Mouse (Mus musculus): ENCODE results near the gene Dtymk.
"Not testable (repeated sequence)": the region's sequence is repeated elsewhere in the genome, so short reads cannot be mapped to it uniquely, and the experiment has no call there.

The Dtymk gene

DNA sequence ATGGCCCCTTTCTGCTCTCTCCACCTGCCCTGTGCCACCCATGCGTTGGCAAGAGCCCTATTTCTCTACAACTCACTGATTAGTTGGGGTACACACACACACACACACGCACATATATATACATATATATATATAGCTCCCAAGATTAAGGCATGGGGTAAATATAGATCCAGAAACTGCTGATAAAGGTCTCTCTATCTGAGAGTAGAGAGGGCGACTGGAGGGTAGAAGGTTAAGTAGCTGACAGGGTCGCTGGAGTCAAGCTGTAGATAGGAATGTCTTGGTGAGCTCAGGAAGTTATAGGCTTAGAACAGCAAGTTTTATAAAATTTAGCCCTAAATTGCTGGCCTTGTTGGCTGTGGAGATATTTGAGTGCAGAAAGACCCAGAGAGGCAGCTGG, 3.1 kb upstream of the Dtymk start:
- DNase-seq (ENCODE audit: low read depth, low spot score), result no peak

DNA sequence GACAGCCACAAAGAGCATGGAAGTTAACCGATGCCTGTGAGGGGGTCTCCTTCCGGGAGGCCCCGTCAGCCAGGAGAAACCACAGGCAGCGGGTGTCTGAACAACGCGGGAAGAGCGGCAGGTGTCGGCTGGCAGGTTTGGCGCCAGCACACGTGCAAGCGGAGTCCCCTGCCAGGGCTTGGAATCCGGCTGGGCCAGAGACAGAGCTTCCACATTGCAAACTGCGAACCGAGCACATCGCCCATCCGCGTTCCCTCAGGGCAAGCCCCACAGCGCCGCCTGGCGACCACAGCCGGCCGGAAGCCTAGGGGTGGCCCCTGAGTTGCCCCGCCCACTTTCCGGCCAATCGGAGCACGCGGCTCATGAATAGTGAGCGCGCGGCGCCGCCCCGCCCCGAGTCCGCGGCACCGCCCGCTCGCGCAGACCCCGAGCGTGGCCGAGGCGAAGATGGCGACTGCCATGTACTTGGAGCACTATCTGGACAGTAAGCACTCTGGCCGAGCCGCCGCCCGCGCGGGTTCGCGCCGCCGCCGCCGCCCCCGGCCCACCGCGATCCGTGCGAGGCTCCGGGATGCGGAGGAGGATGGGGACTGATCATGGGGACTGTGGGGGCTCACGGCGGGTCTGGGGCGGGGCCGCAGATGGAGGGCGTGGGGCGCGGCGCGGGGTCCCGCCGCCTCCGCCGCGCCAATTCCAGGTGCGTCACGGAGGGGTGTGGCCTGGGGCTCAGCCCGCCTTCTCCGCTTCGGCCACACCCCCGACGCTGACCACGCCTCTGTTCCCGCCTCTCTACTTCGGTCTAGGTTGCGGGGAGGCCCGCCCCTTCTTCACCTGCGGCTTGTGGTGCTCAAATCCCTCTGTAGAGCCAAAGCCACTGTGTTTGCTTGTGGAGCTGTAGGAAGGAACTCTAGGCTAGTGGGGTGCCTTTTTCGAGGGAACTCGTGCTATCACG, 2.1 kb upstream of the Dtymk start, which contains the start of gene Ing5:
Gene Ing5 (plus strand): TSS at position 410 of the 952 bp plus-strand sequence.
- peak; percentile 99 for DNase-seq (ENCODE audit: low read depth, low spot score)

DNA sequence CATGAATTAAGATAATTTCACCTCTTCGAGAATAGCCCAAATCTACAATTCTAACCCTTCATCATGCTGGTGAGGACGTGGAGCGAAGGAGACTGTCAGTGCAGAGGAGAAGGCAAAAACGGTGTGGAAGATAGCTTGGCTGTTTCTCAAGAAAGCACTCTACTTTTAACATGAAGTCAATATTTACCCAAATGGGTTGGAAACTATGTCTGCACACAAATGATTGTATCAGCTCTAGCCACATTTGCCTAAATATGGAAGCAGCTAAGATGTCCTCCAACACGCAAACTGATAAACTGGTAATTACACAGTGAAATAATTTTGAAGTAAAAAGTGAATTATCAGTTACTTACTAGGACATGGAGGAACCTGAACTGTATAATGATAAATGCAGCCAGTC, 1.0 kb upstream of the Dtymk start:
- no peak for DNase-seq (ENCODE audit: low read depth, low spot score)

DNA sequence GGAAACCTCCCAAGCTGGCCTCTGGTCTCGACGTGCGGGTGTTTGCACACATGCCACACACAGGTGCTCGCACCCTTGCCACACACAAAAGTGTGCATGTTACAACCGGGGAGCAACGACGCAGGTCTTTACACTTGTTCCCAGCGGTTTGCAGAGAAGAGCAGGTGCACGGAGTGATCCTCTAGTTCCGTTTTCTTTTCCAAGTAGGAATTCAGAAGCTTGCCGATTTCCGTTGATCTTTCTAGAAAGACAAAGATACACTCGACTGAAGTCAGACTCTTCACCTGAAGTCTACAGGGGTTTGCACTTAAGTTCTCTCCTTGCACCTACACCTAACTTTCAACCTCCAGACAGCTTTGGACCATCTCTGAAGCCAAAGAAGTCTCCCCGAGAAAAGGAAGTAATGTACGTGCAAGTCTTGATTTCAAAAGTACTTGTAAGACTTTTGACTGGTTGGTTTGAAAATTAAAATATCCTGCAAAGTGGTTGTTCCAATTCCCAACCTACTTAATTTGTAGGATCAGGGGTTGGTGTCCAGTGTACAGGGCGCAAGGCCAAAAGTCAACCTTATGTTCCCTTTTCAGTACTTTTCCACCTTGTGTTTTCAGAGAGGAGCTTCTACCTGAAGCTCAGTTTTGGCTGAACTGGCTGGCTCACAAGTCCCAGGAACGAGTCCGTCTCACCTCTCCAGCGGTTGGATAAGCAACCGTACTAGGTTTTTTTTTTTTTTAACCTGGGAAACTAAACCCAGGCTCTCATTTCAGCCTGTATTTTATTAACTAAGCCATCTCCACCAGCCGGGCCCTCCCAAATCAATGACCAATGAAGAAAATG, 847 bp downstream of the Dtymk start:
- no peak for DNase-seq (ENCODE audit: low read depth, low spot score)

DNA sequence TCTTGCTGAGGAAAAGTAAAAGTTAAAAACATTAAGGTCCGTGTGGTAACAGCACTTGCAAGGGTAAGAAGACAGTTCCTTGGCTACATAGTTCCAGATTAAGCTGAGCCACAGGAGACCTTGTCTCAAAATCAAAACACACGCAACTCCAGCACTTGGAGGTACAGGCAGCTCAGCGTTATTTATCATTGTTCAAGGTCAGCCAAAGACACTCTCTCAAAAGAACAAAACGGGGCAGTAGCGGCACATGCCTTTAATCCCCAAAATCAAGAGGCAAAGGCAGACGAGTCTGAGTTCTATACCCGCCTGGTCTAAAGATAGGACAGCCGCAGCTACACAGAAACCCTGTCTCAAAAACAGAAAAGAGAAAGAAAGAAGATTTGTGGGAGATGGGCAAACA, 5.8 kb downstream of the Dtymk start:
- no peak for DNase-seq (ENCODE audit: low read depth, low spot score)

DNA sequence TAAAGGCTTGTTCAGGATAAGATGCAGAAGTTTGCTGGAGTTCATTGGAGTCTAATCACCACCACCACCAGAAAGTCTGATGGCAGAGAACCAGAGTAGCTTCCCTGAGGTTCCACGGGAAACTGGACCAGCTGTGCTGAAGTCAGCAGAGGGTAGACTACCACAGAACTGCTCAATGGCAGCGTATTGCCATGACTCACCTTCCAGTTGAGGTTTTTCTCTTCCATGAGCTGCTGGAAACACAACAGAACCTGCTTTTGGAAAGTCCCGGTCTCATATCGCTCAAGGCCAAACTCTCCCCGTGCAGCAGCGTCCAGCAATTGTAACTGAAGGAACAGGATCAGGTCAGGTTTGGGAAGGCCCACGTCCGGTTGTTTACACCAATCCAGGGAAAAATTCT, 7.2 kb downstream of the Dtymk start:
- no peak for DNase-seq (ENCODE audit: low read depth, low spot score)

DNA sequence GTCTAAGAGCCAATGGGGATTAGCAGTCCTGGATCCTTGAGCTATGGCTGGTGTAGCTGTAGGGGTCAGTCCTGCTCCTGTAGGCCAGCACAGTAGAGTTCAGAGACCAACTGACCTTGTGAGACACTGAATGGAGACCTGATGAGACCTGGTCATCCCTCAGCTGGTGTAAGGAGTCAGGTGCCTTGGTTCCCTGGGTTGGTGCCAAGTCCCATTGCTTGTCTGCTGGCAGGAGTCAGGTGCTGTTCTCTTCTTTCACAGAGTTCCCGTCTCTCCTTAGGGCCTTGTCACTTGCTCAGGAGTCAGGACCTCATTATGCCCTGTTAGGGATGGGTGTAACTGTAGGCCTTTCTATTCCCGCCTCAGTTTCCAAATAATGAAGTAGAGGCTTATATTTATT, 14.8 kb downstream of the Dtymk start:
- no peak for DNase-seq (ENCODE audit: low read depth, low spot score)

DNA sequence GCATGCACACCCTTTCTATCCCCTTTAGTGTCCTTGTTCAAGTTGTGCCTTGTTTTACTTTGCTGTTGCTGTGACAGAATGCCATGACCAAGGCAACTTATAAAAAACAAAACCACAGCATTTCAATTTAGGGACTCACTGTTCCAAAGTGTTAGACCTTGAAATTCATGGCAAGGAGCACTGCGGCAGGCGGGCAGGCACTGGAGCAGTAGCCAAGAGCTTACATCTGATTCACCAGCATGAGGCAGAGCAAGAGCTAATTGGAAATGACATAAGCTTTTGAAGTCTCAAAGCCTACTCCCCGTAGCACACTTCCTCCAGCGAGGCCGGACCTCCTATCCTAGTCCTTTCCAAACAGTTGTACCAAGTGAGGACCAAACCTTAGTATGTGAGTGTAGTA, 25.0 kb downstream of the Dtymk start:
- DNase-seq (ENCODE audit: low read depth, low spot score), result no peak

DNA sequence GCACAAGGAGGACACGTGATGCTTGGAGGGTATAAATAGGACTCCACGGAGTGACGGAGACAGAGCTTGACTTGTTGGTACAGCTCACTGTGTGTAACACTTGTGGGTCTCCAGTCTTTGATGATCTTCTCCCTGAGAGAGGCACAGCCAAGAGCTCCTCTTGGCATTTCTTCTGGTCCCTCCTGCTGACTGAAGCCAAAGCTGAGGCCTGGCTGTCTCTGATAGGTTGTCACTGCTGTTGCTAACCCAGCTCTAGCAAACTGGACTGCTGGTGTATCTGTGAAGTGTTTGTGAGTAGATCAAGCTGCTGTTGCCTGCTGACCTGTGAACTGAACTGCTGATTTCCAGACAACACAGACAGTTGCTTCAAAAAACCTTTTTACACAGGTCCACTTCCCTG, 31.8 kb downstream of the Dtymk start:
- DNase-seq (ENCODE audit: low read depth, low spot score), result no peak

DNA sequence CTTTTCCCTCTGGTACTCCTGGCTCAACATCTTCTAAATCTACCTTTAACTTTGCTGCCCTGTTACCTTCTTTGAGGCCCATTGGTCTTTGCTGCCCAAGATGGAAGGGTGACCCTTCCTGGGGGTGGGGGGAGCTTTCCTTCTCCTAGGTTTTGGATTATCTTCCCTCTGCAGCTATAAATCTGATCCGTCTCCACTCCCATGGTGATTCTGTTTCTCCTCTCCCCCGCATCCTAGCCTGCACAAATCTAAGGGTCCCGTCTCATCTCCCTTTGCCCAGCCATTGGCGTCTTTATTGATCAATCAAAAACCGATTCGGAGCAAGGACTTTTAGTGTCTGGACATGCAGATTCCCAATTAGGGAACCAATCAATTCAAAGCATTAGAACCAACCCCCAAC, 34.1 kb downstream of the Dtymk start:
- no peak for DNase-seq (ENCODE audit: low read depth, low spot score)

DNA sequence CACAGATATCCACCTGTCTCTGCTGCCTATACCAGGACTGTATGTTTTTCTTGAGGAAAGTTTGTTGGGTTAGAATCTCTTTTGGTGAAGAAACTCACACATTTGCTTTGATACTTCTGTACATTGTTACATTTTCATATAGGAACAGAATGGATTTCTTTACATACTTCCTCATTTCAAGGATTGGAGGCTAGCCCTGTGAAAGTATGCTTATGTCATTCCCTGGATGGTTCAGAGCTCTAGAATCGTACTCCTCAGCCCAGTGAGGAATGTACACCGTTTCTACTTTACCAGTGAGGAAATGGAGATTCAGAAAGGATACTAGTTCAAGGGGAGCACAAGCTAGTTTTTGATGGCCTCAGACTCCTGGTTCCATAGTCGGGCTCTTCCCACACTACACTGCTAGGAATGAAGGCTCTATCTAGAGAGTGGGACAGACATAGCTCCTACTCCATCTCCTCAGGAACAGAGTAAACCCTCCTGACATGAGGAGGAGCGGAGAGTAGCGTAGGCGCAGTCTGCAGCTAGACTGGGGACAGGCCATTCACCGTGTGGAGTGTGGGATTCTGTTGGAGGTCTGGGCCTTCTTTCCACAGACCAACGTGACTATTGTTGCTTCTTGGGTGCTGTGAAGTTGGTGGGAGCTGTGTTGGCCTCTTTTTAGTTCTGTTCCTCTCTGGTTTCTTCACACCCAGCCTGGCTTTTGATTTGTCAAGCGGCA, 36.7 kb downstream of the Dtymk start:
- DNase-seq (ENCODE audit: low read depth, low spot score), result peak; percentile 35

DNA sequence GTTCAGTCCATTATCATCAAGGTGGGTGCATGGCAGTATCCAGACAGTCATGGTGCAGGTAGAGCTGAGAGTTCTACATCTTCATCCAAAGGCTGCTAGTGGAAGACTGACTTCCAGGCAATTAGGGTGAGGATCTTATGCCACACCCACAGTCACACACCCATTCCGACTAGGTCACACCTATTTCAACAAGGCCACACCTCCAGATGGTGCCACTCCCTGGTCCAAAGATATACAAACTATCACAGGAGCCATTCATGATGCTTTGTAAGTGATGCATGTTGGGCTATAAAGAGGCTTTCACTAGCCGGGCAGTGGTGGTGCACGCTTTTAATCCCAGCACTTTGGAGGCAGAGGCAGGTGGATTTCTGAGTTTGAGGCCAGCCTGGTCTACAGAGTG, 38.2 kb downstream of the Dtymk start:
- not testable (repeated sequence) for DNase-seq (ENCODE audit: low read depth, low spot score)

DNA sequence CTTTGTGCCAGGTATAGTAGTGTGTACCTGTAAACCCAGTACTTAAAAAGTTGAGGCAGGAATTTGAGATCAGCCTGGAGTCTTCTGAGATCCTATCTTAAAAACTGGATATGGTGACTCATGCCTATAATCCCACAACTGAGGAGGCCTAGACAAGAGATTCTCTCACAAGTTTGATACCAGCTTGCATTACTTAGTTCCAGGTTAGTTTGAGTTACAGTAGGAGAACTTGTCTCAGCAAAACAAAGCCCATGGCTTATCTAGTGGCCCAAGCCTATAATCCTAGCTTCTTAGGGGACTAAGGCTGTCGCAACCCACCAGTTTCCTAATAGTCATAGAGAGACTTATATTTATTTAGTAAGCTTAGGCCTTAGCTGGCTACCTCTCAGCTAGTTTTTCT, 41.7 kb downstream of the Dtymk start:
- DNase-seq (ENCODE audit: low read depth, low spot score), result no peak

DNA sequence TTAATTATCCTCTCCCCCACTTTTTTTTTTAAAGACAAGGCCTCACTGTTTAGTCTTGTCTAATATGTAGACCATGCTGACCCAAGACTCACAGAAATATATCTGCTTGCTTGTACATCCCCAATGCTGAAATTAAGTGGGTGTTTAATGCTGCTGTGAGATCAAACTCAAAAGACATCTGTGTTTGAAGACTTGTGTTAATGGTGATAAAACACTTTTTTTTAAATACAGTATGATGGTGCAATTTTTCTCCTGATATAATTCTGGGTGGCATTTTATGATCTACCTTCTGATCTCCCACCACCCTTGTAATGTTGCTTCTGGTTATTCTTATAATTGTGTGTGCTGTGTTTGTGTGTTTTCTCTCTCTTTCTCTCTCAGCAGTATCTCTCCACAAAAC, 45.6 kb downstream of the Dtymk start:
- DNase-seq (ENCODE audit: low read depth, low spot score), result no peak

DNA sequence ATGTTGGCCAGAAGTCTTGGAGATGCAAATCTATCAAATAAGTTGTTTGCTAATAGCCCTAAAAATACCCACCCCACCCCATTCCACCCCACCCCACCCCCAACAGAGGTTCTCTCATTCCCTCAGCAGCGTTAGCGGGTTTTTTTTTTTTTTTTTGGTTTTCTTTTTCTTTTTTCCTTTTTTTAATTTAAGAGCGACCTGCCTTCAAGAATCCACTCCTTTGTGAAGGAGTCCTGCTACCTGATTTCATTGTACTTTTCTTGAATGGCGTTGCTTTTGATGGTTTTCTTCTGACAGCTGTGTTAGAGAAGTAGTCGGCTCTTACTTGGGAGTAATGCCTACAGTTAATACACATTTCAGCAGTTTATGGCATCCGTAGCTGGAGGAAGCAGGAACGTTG, 46.1 kb downstream of the Dtymk start:
- DNase-seq (ENCODE audit: low read depth, low spot score), result no peak

DNA sequence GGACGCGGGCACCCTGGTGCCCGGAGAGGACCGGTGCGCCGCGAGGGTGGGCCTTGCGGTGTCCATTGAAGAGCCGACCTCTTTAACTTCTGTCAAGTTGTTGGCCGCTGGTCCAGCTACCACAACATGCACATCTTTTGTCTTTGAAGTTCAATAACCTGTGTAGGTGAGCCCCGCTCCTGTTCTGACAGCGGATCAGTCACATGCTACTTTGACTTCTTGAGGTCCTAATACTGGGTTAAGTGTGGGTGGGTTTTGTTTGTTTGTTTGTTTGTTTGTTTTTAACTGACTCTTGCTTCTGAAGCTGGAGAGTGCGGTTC, 46.5 kb downstream of the Dtymk start:
- DNase-seq (ENCODE audit: low read depth, low spot score), result no peak

DNA sequence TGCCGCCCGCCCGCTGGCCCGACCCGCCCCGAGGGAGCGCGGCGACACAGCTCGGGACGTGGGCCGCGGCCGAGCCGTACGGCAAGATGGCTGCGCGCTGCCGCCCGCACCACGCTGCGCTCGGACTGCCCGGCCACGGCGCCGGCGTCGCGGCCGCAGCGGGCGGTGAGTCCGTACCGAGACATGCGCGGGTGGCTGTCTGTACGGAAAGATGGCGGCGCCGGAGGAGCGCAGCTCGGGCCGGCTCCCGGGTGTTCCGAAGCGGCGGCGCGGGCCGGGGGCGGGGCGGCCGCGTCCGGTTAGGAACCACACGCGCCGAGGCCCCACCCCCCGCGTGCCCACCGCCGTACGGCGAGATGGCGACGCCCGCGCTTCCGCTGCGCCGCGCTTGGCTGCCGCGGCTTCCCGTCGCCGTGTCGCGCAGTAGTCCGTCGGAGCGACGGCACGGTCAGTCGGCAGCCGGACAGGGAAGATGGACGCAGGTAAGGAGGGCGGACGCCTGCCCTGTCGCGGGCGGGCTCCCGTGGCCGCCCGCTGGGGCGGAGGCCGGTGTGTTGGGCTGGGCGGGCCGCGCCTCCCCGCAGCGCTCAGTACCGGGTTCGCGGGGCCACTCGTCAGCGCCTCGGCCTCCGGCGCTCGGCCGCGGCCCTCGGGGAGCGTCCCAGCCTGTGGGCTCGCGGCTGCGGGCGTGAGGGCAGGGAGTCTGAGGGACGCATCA, 47.0 kb downstream of the Dtymk start, which contains the start of gene Thap4:
Gene Thap4 (minus strand): TSS at position 292 of the 718 bp plus-strand sequence.
- peak; percentile 98 for DNase-seq (ENCODE audit: low read depth, low spot score)

DNA sequence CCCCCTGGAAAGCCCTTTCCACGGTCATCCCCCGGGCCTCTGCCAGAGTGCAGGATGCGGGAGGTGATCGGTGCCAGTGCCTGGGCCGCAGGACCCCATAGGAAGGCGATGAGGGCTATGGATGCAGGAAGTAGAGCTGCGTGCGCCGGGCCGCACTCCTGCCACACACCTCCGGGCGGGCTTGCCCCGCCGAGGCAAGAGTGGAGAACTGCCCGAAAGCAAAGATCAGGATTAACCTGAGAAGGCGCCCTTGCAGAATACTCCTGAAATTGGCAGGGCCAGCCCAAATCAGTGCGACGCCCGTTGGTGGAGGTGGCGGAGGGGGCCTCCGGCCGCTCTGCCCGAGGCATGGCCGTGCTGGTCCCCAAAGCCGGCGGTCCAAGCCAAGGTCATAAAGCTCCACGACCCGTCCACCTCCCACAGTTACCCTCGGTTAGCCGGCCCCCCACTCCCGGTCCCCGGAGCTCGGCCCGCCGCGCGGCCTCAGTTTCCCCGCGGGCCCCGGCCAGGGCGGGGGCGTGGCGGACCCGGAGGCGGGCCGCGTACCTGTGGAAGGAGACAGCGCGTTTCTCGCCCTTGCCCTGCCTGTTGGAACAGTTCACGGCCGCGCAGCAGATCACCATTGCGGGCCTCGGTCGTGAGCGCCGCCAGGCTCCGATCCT, 47.7 kb downstream of the Dtymk start:
- DNase-seq (ENCODE audit: low read depth, low spot score), result peak; percentile 20

DNA sequence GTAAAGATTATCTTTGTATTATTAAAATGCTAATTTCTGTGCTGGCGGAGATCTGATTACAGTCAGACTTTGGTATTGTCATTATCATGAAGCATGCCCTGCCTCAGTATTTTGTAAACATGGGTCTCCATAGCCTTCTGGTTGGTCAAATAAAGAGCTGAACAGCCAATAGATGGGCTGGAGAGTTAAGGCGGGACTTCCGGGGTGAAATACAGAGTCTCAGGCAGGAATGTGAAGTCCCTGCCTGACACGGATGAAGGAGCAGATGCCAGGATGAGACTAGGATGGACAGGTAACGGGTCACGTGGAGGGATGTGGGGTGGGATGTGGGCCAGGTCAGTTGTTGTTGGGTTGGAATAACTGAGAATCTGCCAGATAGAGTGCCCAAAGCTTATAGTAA, 50.4 kb downstream of the Dtymk start, which contains the start of gene Atg4b:
Gene Atg4b (plus strand): TSS at position 211 of the 400 bp plus-strand sequence.
- DNase-seq (ENCODE audit: low read depth, low spot score), result no peak

DNA sequence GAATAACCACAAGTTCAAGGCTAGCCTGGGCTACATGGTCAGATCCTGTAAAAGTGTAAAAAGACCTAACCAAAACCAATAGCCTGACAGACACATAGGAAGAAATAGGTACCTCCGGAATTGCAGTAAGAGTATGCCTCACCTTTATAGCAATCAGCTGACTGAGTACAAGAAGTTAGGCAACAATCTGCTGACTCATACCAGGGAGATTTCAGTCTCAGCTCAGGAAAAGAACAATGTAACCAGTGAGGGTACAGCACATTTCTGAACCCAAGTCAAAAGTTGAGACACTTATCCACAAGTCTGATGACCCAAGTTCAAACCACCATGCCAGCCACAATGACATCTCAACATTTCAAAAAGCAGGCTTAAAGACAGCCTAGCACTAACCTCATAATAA, 53.2 kb downstream of the Dtymk start:
- no peak for DNase-seq (ENCODE audit: low read depth, low spot score)

DNA sequence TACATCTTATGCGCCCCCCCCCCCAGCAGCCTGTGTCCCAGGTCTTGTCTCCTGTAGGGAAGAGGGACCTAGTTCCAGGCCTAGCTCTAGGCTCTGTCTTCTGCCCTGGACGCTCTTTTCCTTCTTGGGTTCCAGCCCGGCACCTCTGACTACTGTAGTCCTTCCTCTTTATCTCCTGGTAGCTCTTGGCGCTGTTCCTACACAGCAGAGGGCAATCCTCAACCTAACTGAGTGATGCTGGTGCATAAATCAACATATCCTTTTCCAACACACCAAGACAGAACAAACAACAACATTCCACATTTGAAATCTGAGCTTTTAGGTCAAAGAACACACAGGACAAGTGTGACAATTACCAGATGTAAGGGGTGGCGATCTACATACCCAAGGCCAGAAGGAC, 55.6 kb downstream of the Dtymk start:
- DNase-seq (ENCODE audit: low read depth, low spot score), result no peak
